Mouse (Mus musculus): ENCODE data around the gene Pwwp2b. TPM values are rescaled to one million over a fixed set of nuclear protein-coding genes. Genes with fewer than 3 reads are reported as not detected.
A peak's percentile ranks its signal among the peaks of the same experiment; 100 is the strongest.

The Pwwp2b gene
- polyA plus RNA-seq, 1 experiment from 2014 or later = 5.9 TPM

DNA sequence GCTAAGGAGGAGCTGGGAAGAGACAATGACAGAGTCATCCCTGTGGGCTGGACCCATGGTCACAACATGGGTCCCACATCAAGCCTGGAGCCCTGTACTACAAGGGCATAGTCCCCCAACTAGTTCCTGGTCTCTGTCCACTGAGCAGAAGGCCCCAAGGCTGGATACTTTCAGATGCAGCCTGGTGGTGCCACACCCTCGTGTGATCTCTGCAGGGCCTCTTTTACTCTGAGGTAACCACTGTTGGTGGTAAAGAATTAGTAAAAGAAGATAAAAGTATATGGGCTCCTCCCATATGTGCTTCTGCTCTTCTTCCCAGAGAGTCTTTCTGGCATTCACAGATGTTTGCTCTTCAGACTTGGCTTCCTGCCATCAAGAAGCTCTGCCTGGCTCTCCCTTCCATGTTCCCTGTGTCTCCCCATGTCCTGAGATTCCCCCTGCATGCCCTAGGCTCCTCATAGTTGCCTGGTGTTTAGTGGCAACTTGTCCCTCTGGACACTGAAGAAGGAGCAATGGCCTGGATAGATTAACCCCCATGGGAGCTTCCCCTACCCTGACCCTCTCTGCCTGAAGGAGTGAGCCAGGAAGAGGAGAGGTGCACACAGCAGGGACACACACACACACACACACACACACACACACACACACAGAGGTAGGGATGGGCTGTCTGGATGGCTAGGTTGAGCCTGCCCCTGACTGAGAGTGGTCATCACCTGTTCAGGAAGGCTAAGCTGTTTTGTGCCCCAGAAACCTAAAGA is 24.5 kb downstream of the Pwwp2b start:
- peaks cover 24% of the 10 kb centered on the region for H3K4me1 ChIP-seq
- peak; percentile 33; the same call in 1 of the 2 replicates for ATAC-seq (replicated peaks)
- H3K9me3 ChIP-seq = no peaks in the 10 kb centered on the region
- H3K4me2 ChIP-seq (replicated peaks) = no peak overlapping the region
- 32% methylated on average over 1 of the region's 1 CpGs for WGBS
- no peak overlapping the region for H3K9ac ChIP-seq (replicated peaks)
- H3K27me3 ChIP-seq = no peaks in the 10 kb centered on the region
- no peak overlapping the region for H3K4me3 ChIP-seq
- H3K27ac ChIP-seq (replicated peaks) = no peak overlapping the region
- no peaks in the 10 kb centered on the region for H3K36me3 ChIP-seq

DNA sequence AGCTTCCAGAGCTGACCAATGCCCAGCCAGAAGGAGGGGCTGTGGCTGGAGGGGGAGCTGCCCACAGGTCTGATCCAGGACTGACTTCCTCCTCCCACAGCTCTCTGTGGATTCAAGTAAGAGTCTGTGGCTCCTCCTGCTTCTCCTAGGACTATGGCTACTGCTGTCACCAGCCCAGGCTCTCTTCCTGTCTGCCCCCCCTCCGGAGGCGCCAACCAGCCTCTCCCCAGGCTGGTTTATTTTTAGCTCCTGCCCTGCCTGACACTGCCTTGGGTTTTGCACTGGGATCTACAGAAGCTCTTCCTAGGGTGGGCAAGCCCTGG is 25.1 kb downstream of the Pwwp2b start:
- Histone ChIP-seq H3K27ac (replicated peaks) (no peak overlapping the region), H3K4me1 (peaks cover 24% of the 10 kb centered on the region), H3K9me3 (no peaks in the 10 kb centered on the region), H3K36me3 (no peaks in the 10 kb centered on the region), H3K4me2 (replicated peaks) (no peak overlapping the region), H3K9ac (replicated peaks) (no peak overlapping the region), H3K4me3 (no peak overlapping the region), H3K27me3 (no peaks in the 10 kb centered on the region)
- ATAC-seq (replicated peaks) = 0 out of 2 replicates have a peak, but pooled peaks have one; percentile 46
- 70% methylated on average over 2 of the region's 2 CpGs for WGBS

DNA sequence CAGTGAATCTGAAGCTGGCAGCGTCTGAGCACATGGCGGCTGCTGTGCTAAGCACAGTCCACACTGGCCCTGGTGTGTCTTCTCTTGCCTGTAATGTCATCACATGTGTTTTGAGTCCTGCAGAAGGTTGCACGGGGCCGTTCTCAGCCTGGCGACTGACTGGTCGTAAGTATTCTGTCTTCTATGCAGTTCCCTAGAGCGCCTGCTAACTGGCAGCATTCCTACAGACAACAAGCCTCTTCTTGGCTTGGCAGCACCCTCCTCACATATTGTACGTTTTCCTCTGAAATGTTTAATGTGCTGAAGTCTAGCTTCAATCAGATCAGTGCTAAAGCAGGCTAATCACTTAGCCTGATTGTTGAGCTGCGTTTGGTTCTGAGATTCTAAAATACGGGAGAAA is 27.3 kb downstream of the Pwwp2b start:
- no peak overlapping the region for H3K9ac ChIP-seq (replicated peaks)
- 37% methylated on average over 10 of the region's 10 CpGs for WGBS
- ATAC-seq (replicated peaks) = no peak
- no peaks in the 10 kb centered on the region for H3K9me3 ChIP-seq
- H3K27ac ChIP-seq (replicated peaks) = peak overlapping the region; percentile 44
- peaks cover 29% of the 10 kb centered on the region for H3K4me1 ChIP-seq
- no peaks in the 10 kb centered on the region for H3K27me3 ChIP-seq
- no peaks in the 10 kb centered on the region for H3K36me3 ChIP-seq
- H3K4me3 ChIP-seq = no peak overlapping the region
- H3K4me2 ChIP-seq (replicated peaks) = no peak overlapping the region

DNA sequence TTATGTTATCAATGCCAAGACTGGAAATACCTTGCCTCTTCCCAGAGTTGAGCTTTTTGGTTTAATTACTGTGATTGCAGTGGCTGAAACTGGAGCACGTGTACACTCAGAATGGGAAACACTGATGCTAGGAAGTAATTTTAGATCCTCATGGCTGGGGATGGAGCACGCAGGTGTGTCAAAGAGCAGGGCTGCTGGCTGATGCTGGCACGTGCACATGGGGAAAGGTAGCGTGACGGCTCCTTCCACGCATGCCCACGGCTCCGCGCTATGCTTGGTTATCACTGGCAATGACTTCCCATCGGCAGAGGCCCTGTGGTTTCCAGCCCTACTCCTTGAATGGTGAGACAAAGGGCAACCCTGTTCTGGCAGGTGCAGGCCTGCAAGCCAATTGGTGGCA is 27.9 kb downstream of the Pwwp2b start:
- H3K27ac ChIP-seq (replicated peaks) = peak overlapping the region; percentile 44

GRCm38 (mm10) chr7:139277536-139277935 is 29.3 kb downstream of the Pwwp2b start:
- ATAC-seq (replicated peaks) = no peak
- WGBS = 81% methylated on average over 7 of the region's 7 CpGs

More for the DNA sequence above, 27.9 kb downstream of the Pwwp2b start:
- ATAC-seq (replicated peaks) = no peak
- H3K36me3 ChIP-seq = no peaks in the 10 kb centered on the region
- H3K9me3 ChIP-seq = no peaks in the 10 kb centered on the region
- H3K27me3 ChIP-seq = no peaks in the 10 kb centered on the region
- peaks cover 29% of the 10 kb centered on the region for H3K4me1 ChIP-seq
- H3K9ac ChIP-seq (replicated peaks) = no peak overlapping the region
- H3K4me3 ChIP-seq = no peak overlapping the region
- H3K4me2 ChIP-seq (replicated peaks) = no peak overlapping the region
- 78% methylated on average over 10 of the region's 10 CpGs for WGBS

GRCm38 (mm10) chr7:139279571-139279970 is 31.3 kb downstream of the Pwwp2b start:
- Histone ChIP-seq H3K9ac (replicated peaks) (no peak overlapping the region), H3K27ac (replicated peaks) (no peak overlapping the region), H3K9me3 (no peaks in the 10 kb centered on the region), H3K4me1 (peaks cover 19% of the 10 kb centered on the region), H3K4me2 (replicated peaks) (no peak overlapping the region), H3K27me3 (no peaks in the 10 kb centered on the region), H3K4me3 (no peak overlapping the region), H3K36me3 (no peaks in the 10 kb centered on the region)
- 80% methylated on average over 5 of the region's 5 CpGs for WGBS
- no peak; the same call in 1 of the 2 replicates for ATAC-seq (replicated peaks)

More at GRCm38 (mm10) chr7:139277536-139277935, 29.3 kb downstream of the Pwwp2b start:
- Histone ChIP-seq H3K4me2 (replicated peaks) (no peak overlapping the region), H3K4me3 (no peak overlapping the region), H3K9me3 (no peaks in the 10 kb centered on the region), H3K36me3 (no peaks in the 10 kb centered on the region), H3K4me1 (peaks cover 26% of the 10 kb centered on the region), H3K27ac (replicated peaks) (no peak overlapping the region), H3K9ac (replicated peaks) (no peak overlapping the region), H3K27me3 (no peaks in the 10 kb centered on the region)

GRCm38 (mm10) chr7:139280044-139280443 is 31.8 kb downstream of the Pwwp2b start:
- peaks cover 19% of the 10 kb centered on the region for H3K4me1 ChIP-seq
- no peak overlapping the region for H3K27ac ChIP-seq (replicated peaks)
- no peaks in the 10 kb centered on the region for H3K9me3 ChIP-seq
- no peaks in the 10 kb centered on the region for H3K36me3 ChIP-seq
- no peak overlapping the region for H3K9ac ChIP-seq (replicated peaks)
- no peak for ATAC-seq (replicated peaks)
- no peak overlapping the region for H3K4me3 ChIP-seq
- no peak overlapping the region for H3K4me2 ChIP-seq (replicated peaks)
- WGBS = 88% methylated on average over 1 of the region's 1 CpGs
- H3K27me3 ChIP-seq = no peaks in the 10 kb centered on the region

DNA sequence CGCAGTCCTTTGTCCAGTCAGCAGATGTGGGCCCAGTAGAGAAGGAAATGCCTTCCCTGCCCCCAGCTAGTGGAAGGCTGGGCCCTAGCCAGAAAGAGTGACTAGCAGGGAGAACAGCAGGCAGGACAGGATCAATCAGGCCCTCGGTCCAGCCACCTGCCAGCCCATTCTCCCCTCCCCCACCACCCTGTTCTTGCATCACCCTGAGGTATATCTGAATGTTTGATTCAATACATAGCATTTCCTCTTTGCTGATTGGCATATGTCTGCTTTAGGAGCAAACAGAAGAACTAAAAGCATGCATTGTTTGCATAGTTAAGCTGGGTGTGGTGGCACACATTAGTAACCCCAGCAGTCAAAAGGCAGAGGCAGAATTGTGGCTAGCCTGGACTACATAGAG is 32.9 kb downstream of the Pwwp2b start:
- Histone ChIP-seq H3K9me3 (no peaks in the 10 kb centered on the region), H3K36me3 (no peaks in the 10 kb centered on the region), H3K4me3 (no peak overlapping the region), H3K4me1 (peaks cover 7% of the 10 kb centered on the region), H3K27me3 (no peaks in the 10 kb centered on the region), H3K4me2 (replicated peaks) (no peak overlapping the region), H3K9ac (replicated peaks) (no peak overlapping the region), H3K27ac (replicated peaks) (no peak overlapping the region)
- 42% methylated on average over 2 of the region's 2 CpGs for WGBS
- ATAC-seq (replicated peaks) = no peak

DNA sequence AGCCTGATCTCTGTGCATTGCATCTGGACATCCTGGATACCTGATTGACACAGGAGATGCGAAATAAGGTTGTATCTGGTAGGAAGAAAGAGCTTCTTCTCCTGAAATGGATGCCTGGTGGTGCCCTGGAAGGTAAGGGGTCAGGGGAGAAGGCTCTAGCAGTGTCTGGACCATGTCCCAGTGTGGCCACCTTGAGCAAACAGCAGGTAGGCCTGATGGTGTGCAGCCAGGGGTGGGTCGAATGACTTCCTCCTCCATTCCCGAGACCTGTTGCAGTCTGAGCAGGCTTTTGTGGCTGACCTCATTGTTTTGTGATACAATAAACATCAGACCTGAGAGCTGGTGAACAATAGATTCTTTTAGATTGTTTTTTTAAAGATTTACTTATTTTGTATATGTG is 33.8 kb downstream of the Pwwp2b start:
- H3K27me3 ChIP-seq = no peaks in the 10 kb centered on the region
- no peaks in the 10 kb centered on the region for H3K36me3 ChIP-seq
- no peak overlapping the region for H3K4me3 ChIP-seq
- H3K9ac ChIP-seq (replicated peaks) = no peak overlapping the region
- H3K9me3 ChIP-seq = no peaks in the 10 kb centered on the region
- no peak overlapping the region for H3K27ac ChIP-seq (replicated peaks)
- no peak overlapping the region for H3K4me2 ChIP-seq (replicated peaks)
- WGBS = 68% methylated on average over 3 of the region's 3 CpGs
- ATAC-seq (replicated peaks) = no peak
- H3K4me1 ChIP-seq = peaks cover 5% of the 10 kb centered on the region; the same call in 1 of the 2 replicates

DNA sequence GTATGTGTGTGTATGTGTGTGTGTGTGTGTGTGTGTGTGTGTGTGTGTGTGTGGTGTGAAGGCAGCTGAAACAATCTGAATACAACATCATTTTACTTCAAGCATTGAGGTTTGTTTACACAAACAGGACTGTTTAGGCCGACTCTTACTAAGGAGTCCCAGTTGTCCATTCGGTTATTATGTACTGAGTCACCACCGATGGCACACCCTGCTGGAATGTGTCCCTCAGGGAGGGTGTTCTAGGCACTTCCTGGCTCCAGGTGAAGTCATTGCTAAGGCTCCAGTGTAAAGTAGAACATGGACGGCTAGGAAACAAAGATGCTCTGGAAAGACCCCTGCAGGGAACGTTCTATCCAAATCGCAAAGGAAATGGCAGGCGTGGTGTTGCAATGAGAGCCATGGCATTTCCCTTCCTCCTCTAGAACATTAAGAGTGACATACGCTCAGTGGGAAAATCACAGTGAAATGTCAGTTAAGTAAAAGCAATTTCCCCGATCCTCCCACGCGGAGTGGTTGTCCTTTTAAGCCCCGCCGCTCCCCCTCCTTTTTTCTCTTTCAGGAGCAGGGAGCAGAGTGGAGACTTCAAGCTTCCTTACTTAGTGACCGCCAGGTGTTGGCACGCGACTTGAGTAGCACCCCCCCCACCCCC is 37.1 kb downstream of the Pwwp2b start:
- Histone ChIP-seq H3K9me3 (no peaks in the 10 kb centered on the region), H3K36me3 (no peaks in the 10 kb centered on the region), H3K4me1 (no peaks in the 10 kb centered on the region), H3K27ac (replicated peaks) (no peak overlapping the region), H3K27me3 (no peaks in the 10 kb centered on the region), H3K4me2 (replicated peaks) (no peak overlapping the region), H3K4me3 (no peak overlapping the region), H3K9ac (replicated peaks) (no peak overlapping the region)
- WGBS = 80% methylated on average over 16 of the region's 16 CpGs
- no peak for ATAC-seq (replicated peaks)

DNA sequence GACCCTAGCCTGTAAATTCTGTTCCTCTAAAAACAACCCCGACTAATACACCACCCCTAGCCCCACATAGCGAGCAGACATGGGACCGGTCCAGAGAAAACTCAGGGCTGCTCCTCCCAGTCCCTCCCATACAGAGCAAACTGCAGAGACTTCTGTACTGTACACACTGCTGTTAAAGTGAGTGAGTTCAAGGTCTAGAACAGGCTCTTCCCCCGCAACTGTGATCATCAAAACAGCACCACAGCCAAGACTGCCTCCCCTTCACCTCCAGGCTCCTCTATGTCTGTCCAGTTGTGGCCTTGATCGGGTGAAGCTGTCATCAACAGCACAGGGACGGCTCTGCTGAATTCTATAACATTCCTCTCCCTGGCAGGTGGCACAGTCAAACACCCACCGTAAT is 40.3 kb downstream of the Pwwp2b start:
- 85% methylated on average over 7 of the region's 7 CpGs for WGBS
- no peaks in the 10 kb centered on the region for H3K4me1 ChIP-seq

DNA sequence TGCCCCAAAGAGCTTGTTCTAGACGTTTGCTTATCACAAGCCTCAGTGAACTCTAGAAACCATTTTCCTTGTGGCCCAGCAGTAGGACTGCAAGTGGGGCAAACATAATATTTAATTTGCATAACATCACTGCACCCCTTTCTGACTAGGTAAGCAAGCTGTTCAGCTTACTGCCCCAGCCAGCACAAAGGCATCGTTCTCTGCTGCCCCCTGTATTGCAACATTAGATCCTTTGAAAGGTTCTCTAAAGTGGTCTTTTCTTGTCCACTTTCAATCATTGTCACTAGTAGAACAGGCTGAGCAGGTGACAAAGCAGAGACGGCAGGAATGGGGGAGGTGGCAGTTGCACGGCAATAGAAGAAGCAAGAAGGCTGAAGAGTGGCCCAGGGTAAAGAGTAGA is 45.1 kb downstream of the Pwwp2b start:
- 42% methylated on average over 4 of the region's 4 CpGs for WGBS
- no peaks in the 10 kb centered on the region for H3K36me3 ChIP-seq
- no peak for ATAC-seq (replicated peaks)

More for the DNA sequence above, 40.3 kb downstream of the Pwwp2b start:
- ATAC-seq (replicated peaks) = no peak
- Histone ChIP-seq H3K9me3 (no peaks in the 10 kb centered on the region), H3K27me3 (no peaks in the 10 kb centered on the region), H3K9ac (replicated peaks) (no peak overlapping the region), H3K27ac (replicated peaks) (no peak overlapping the region), H3K36me3 (no peaks in the 10 kb centered on the region), H3K4me2 (replicated peaks) (no peak overlapping the region), H3K4me3 (no peak overlapping the region)

More for the DNA sequence above, 45.1 kb downstream of the Pwwp2b start:
- H3K27me3 ChIP-seq = no peaks in the 10 kb centered on the region
- no peak overlapping the region for H3K27ac ChIP-seq (replicated peaks)
- H3K4me3 ChIP-seq = no peak overlapping the region
- no peak overlapping the region for H3K4me2 ChIP-seq (replicated peaks)
- H3K4me1 ChIP-seq = no peaks in the 10 kb centered on the region
- no peaks in the 10 kb centered on the region for H3K9me3 ChIP-seq
- no peak overlapping the region for H3K9ac ChIP-seq (replicated peaks)
